Mouse (Mus musculus): Measurements from ENCODE around the gene Aqp3. TPM values are rescaled to one million over a fixed set of nuclear protein-coding genes. Genes with fewer than 3 reads are reported as not detected.
A peak's percentile ranks its signal among the peaks of the same experiment; 100 is the strongest.

Aqp3 gene
- polyA plus RNA-seq (2012; rRNA removed): 5.2 and 6.7 TPM in 2 replicates

DNA sequence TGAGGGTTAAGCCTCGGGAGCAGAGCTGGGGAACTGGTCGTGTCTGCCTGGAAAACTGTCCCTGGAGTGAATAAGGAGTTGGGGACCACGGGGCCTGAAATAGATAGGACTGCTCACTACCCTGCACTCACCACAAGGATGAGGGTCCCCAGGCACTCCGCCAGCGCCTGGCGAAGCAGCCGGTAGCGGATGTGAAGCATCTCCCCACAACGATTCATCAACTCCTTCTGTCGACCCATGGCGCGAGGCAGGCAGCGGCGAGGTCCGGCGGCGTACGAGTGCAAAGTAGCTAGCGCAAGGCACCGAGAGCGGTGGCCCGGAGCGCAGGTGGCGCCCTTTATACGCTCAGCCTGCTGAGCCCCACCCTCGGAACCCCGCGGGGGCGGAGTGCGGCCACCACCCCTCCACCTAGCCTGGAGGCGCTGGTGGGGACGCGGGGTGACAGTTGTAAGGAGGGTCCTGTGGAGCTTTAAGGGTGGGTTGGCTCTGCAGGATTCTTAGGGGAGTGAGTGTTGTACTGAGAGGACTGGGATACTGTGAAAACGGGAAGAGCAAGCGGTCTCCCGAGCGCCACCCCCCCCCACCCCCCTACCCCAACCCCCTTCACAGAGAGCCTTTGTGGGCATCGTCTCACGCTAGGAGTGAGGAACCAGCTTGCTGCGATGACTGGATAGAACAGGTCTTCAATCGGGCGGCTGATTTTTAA is at the start of gene Aqp3:
Gene Aqp3 (minus strand): TSS at position 313 of the 706 bp plus-strand sequence.
- Histone ChIP-seq H3K27ac (ENCODE audit: control insufficient read depth, insufficient read depth, low read depth, low read length) (no peak within 1 kb of the TSS), H3K36me3 (ENCODE audit: control insufficient read depth, insufficient read depth, low read length) (no peaks in the 10 kb centered on the region), H3K4me1 (ENCODE audit: control insufficient read depth, insufficient read depth, low read length) (peaks cover 18% of the 10 kb centered on the region), H3K4me3 (ENCODE audit: control insufficient read depth, low read depth, low read length) (peak within 1 kb of the TSS; percentile 61), H3K27me3 (ENCODE audit: control insufficient read depth, insufficient read depth, low read length) (no peaks in the 10 kb centered on the region; the same call in 1 of the 2 replicates)
- TF ChIP-seq POLR2A (IDR thresholded peaks at IDR 0.05; ENCODE audit: control insufficient read depth, low read depth, low read length): no peak
- TF ChIP-seq CTCF (IDR thresholded peaks at IDR 0.05; ENCODE audit: control insufficient read depth, insufficient read depth, insufficient replicate concordance, low read depth, low read length): no peak

- Histone ChIP-seq H3K27me3 (ENCODE audit: control insufficient read depth, insufficient read depth, low read length) (no peaks in the 10 kb centered on the region), H3K4me1 (ENCODE audit: control insufficient read depth, insufficient read depth, low read length) (no peaks in the 10 kb centered on the region), H3K27ac (ENCODE audit: control insufficient read depth, insufficient read depth, low read depth, low read length) (no peak overlapping the region), H3K36me3 (ENCODE audit: control insufficient read depth, insufficient read depth, low read length) (no peaks in the 10 kb centered on the region), H3K4me3 (ENCODE audit: control insufficient read depth, low read depth, low read length) (no peak overlapping the region)
- no peak for TF ChIP-seq POLR2A (IDR thresholded peaks at IDR 0.05; ENCODE audit: control insufficient read depth, low read depth, low read length)
- no peak for TF ChIP-seq CTCF (IDR thresholded peaks at IDR 0.05; ENCODE audit: control insufficient read depth, insufficient read depth, insufficient replicate concordance, low read depth, low read length)
Observed at GRCm38 (mm10) chr4:41142601-41143000, 44.6 kb upstream of the Aqp3 start.

DNA sequence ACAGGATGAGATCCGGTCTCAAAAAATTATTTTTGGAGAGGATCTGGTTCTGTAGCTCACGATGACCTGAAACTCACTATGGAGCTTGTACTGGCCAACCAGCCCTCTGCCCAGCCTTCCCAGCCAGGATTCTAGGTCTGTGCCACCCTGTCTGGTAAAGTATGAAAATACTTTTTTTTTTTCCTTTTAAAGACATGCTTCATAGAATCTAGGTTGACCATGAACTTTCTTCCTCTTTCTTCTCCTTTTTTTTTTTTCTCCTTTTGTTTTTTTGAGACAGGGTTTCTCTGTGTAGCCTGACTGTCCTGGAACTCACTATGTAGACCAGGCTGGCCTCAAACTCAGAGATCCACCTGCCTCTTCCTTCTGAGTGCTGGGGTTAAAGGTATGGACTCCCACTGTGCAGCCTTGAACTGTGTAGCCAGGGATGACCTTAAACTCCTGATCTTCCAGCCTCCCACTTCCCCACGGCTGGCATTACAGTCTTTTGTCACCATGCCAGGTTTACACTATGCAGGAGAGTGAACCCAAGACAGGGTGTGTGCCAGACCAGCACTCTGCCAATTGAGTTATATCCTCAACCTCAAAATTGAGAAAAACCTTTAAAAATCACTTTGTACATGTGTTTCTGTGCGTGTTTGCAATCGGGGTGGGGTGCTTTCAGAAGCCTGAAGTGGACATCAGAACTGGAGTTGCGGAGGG is 42.3 kb upstream of the Aqp3 start:
- TF ChIP-seq CTCF (IDR thresholded peaks at IDR 0.05; ENCODE audit: control insufficient read depth, insufficient read depth, insufficient replicate concordance, low read depth, low read length): no peak
- no peak for TF ChIP-seq POLR2A (IDR thresholded peaks at IDR 0.05; ENCODE audit: control insufficient read depth, low read depth, low read length)
- H3K36me3 ChIP-seq (ENCODE audit: control insufficient read depth, insufficient read depth, low read length): no peaks in the 10 kb centered on the region
- no peak overlapping the region for H3K27ac ChIP-seq (ENCODE audit: control insufficient read depth, insufficient read depth, low read depth, low read length)
- no peaks in the 10 kb centered on the region for H3K27me3 ChIP-seq (ENCODE audit: control insufficient read depth, insufficient read depth, low read length)
- H3K4me3 ChIP-seq (ENCODE audit: control insufficient read depth, low read depth, low read length): no peak overlapping the region
- H3K4me1 ChIP-seq (ENCODE audit: control insufficient read depth, insufficient read depth, low read length): peaks cover 5% of the 10 kb centered on the region

GRCm38 (mm10) chr4:41136811-41137210 is 38.8 kb upstream of the Aqp3 start:
- H3K4me3 ChIP-seq (ENCODE audit: control insufficient read depth, low read depth, low read length): peak overlapping the region; percentile 100
- H3K27ac ChIP-seq (ENCODE audit: control insufficient read depth, insufficient read depth, low read depth, low read length): peak overlapping the region; percentile 85
- TF ChIP-seq CTCF (IDR thresholded peaks at IDR 0.05; ENCODE audit: control insufficient read depth, insufficient read depth, insufficient replicate concordance, low read depth, low read length): no peak
- TF ChIP-seq POLR2A (IDR thresholded peaks at IDR 0.05; ENCODE audit: control insufficient read depth, low read depth, low read length): no peak
- H3K4me1 ChIP-seq (ENCODE audit: control insufficient read depth, insufficient read depth, low read length): peaks cover 8% of the 10 kb centered on the region
- no peaks in the 10 kb centered on the region for H3K27me3 ChIP-seq (ENCODE audit: control insufficient read depth, insufficient read depth, low read length)
- H3K36me3 ChIP-seq (ENCODE audit: control insufficient read depth, insufficient read depth, low read length): no peaks in the 10 kb centered on the region

DNA sequence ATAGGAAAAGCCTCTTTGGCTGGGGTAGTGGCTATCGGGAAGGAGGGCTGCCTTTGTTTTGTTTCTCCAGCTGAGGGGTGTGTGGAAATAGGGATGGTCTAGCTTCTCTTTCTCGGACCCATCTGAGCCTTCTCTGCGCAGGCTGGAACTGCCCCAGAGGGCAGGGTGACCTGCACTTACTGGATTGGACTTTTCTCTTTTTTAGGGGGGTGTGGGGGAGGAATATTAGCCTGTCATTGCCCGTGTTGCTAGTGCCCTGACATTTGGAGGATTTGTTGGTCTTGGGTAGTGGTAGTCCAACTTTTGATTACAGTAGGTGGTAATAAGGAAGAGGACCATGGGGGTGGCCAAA is 38.4 kb upstream of the Aqp3 start:
- TF ChIP-seq CTCF (IDR thresholded peaks at IDR 0.05; ENCODE audit: control insufficient read depth, insufficient read depth, insufficient replicate concordance, low read depth, low read length): no peak
- 0 out of 2 replicates have a peak, but pooled peaks have one; percentile 27 for TF ChIP-seq POLR2A (IDR thresholded peaks at IDR 0.05; ENCODE audit: control insufficient read depth, low read depth, low read length)
- Histone ChIP-seq H3K4me1 (ENCODE audit: control insufficient read depth, insufficient read depth, low read length) (peaks cover 8% of the 10 kb centered on the region), H3K27me3 (ENCODE audit: control insufficient read depth, insufficient read depth, low read length) (no peaks in the 10 kb centered on the region), H3K36me3 (ENCODE audit: control insufficient read depth, insufficient read depth, low read length) (no peaks in the 10 kb centered on the region), H3K4me3 (ENCODE audit: control insufficient read depth, low read depth, low read length) (peak overlapping the region; percentile 100), H3K27ac (ENCODE audit: control insufficient read depth, insufficient read depth, low read depth, low read length) (peak overlapping the region; percentile 85)

- Histone ChIP-seq H3K27ac (ENCODE audit: control insufficient read depth, insufficient read depth, low read depth, low read length) (peak within 1 kb of the TSS; percentile 97), H3K4me1 (ENCODE audit: control insufficient read depth, insufficient read depth, low read length) (peaks cover 8% of the 10 kb centered on the region), H3K4me3 (ENCODE audit: control insufficient read depth, low read depth, low read length) (peak within 1 kb of the TSS; percentile 100), H3K27me3 (ENCODE audit: control insufficient read depth, insufficient read depth, low read length) (no peaks in the 10 kb centered on the region), H3K36me3 (ENCODE audit: control insufficient read depth, insufficient read depth, low read length) (no peaks in the 10 kb centered on the region)
- TF ChIP-seq POLR2A (IDR thresholded peaks at IDR 0.05; ENCODE audit: control insufficient read depth, low read depth, low read length): no peak
- TF ChIP-seq CTCF (IDR thresholded peaks at IDR 0.05; ENCODE audit: control insufficient read depth, insufficient read depth, insufficient replicate concordance, low read depth, low read length): no peak
Observed at GRCm38 (mm10) chr4:41135711-41136453, 37.9 kb upstream of the Aqp3 start, which contains the start of gene Ube2r2. Gene Ube2r2, plus strand, starts transcription at chr4:41135743.
